Mouse (Mus musculus): ENCODE measurements at regions not wholly inside any gene's neighbourhood (a gene's known extent, or its start where the extent isn't known, plus 50 kb on each side); places are given as distances from the start of the nearest gene placed in this dataset.

DNA sequence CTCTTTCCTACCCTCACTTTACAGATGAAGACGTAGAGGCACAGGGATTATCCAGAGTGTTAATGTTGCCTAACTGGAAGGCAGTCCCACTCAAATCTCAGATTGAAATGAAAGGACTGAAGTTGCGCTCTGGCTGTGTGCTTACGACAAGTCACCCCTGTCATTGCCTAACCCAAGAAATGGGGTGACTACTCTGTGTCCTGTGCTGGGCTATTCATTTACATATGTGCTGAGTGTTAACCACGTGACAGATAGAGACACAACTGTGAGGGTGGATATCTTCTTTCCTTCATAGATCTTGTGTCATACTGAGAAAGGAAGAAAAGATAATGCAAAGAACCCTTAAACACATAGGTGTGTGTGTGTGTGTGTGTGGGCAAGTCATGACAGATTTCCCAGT lies 120.7 kb upstream of the Zc3h12c start:
- Histone ChIP-seq H3K36me3 (ENCODE audit: control insufficient read depth, insufficient read depth) (no peaks in the 10 kb centered on the region), H3K4me3 (replicated peaks; ENCODE audit: low read length) (no peak overlapping the region), H3K27me3 (replicated peaks; ENCODE audit: control insufficient read depth, insufficient read depth, low read length) (no peaks in the 10 kb centered on the region; the same call in 1 of the 2 replicates), H3K4me1 (replicated peaks; ENCODE audit: control insufficient read depth, insufficient read depth, low read length) (peaks cover 3% of the 10 kb centered on the region), H3K4me2 (ENCODE audit: low read length) (no peak overlapping the region), H3K9ac (replicated peaks; ENCODE audit: low read depth, low read length) (no peak overlapping the region), H3K9me3 (ENCODE audit: control insufficient read depth, low read length) (no peaks in the 10 kb centered on the region), H3K27ac (ENCODE audit: low read length) (no peak overlapping the region)
- 76% methylated on average over 4 of the region's 4 CpGs for WGBS
- no peak for ATAC-seq

DNA sequence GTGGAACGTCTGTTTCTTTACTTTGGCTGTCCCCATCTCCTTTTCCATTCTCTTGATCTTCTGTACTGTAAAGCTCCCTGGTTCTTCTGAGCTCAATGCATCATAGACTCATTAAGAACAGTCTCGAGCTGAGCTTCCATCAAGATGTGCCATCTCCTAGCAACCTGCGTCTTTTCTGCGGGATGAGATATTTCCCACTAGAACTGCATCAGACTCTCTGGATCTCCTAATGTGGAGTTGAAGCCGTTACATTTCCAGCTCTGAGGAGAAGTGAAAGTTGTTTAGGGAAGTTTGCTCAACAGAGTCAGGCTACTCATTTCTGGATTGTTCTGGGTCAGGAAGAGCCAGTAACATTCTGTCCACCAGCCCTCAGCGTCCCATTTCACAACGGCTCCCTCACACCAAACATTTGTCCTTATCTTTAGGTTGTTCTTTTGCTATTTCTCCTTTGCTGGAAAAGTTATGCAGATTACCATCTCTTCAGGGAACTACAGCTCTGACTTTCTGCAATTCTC lies 119.4 kb upstream of the Zc3h12c start:
- no peak for ATAC-seq
- no peak overlapping the region for H3K4me2 ChIP-seq (ENCODE audit: low read length)
- H3K36me3 ChIP-seq (ENCODE audit: control insufficient read depth, insufficient read depth): no peaks in the 10 kb centered on the region
- no peaks in the 10 kb centered on the region; the same call in 1 of the 2 replicates for H3K27me3 ChIP-seq (replicated peaks; ENCODE audit: control insufficient read depth, insufficient read depth, low read length)
- peaks cover 6% of the 10 kb centered on the region for H3K4me1 ChIP-seq (replicated peaks; ENCODE audit: control insufficient read depth, insufficient read depth, low read length)
- no peak overlapping the region for H3K4me3 ChIP-seq (replicated peaks; ENCODE audit: low read length)
- H3K9ac ChIP-seq (replicated peaks; ENCODE audit: low read depth, low read length): no peak overlapping the region
- WGBS: 73% methylated on average over 7 of the region's 7 CpGs
- no peak overlapping the region for H3K27ac ChIP-seq (ENCODE audit: low read length)
- H3K9me3 ChIP-seq (ENCODE audit: control insufficient read depth, low read length): no peaks in the 10 kb centered on the region

DNA sequence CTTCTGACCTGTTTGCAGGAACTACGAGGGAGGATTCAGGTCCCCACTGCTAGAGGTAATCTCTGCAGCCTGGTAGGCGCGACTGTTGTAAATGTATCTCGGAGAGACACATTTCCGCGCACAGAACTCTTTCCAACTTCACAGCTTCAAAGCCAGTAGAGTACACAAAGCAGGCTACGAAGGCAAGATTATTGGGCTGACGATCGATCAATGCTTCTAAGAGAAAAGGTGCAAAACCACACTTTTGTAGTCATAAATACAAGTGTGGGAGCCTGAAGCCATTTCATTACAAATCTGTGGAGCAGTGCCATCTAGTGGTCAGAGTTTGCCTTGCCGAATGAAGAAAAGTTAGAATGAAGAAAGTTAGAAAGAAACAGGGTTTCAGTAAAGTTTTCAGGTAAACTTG lies 118.9 kb upstream of the Zc3h12c start:
- peak overlapping the region; percentile 37; the same call in 1 of the 2 replicates for H3K9ac ChIP-seq (replicated peaks; ENCODE audit: low read depth, low read length)
- H3K4me3 ChIP-seq (replicated peaks; ENCODE audit: low read length): peak overlapping the region; percentile 38
- H3K9me3 ChIP-seq (ENCODE audit: control insufficient read depth, low read length): no peaks in the 10 kb centered on the region
- H3K4me2 ChIP-seq (ENCODE audit: low read length): peak overlapping the region; percentile 67
- no peak overlapping the region for H3K27ac ChIP-seq (ENCODE audit: low read length)
- peaks cover 6% of the 10 kb centered on the region for H3K4me1 ChIP-seq (replicated peaks; ENCODE audit: control insufficient read depth, insufficient read depth, low read length)
- WGBS: 6% methylated on average over 10 of the region's 10 CpGs
- H3K36me3 ChIP-seq (ENCODE audit: control insufficient read depth, insufficient read depth): no peaks in the 10 kb centered on the region
- ATAC-seq: no peak; the same call in 1 of the 2 replicates
- no peaks in the 10 kb centered on the region; the same call in 1 of the 2 replicates for H3K27me3 ChIP-seq (replicated peaks; ENCODE audit: control insufficient read depth, insufficient read depth, low read length)

DNA sequence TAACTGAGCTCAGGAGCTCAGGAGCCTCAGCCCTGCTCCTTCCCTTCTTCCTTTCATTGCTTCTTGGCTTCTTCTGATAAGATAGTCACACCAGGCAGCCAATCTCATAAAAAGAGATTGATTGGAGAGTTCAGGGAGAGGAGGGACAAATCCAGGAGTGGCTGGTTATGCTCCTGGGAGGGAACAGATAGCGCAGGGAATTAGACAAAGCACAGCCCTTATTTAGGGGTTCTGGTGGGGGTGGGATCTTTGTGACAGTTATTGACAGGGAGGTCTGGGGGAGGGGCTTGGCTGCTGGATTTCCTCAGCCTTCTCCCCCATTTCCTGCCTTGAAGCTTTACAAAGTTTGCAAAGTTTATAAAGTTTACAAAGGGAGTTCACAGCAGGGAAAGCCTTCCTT lies 117.7 kb upstream of the Zc3h12c start:
- no peaks in the 10 kb centered on the region; the same call in 1 of the 2 replicates for H3K27me3 ChIP-seq (replicated peaks; ENCODE audit: control insufficient read depth, insufficient read depth, low read length)
- 25% methylated on average over 1 of the region's 1 CpGs for WGBS
- no peak overlapping the region; the same call in 1 of the 2 replicates for H3K9ac ChIP-seq (replicated peaks; ENCODE audit: low read depth, low read length)
- no peak overlapping the region for H3K4me2 ChIP-seq (ENCODE audit: low read length)
- H3K9me3 ChIP-seq (ENCODE audit: control insufficient read depth, low read length): no peaks in the 10 kb centered on the region
- H3K36me3 ChIP-seq (ENCODE audit: control insufficient read depth, insufficient read depth): no peaks in the 10 kb centered on the region
- no peak overlapping the region for H3K27ac ChIP-seq (ENCODE audit: low read length)
- no peak overlapping the region for H3K4me3 ChIP-seq (replicated peaks; ENCODE audit: low read length)
- peak; percentile 43; the same call in 1 of the 2 replicates for ATAC-seq
- peaks cover 7% of the 10 kb centered on the region for H3K4me1 ChIP-seq (replicated peaks; ENCODE audit: control insufficient read depth, insufficient read depth, low read length)

DNA sequence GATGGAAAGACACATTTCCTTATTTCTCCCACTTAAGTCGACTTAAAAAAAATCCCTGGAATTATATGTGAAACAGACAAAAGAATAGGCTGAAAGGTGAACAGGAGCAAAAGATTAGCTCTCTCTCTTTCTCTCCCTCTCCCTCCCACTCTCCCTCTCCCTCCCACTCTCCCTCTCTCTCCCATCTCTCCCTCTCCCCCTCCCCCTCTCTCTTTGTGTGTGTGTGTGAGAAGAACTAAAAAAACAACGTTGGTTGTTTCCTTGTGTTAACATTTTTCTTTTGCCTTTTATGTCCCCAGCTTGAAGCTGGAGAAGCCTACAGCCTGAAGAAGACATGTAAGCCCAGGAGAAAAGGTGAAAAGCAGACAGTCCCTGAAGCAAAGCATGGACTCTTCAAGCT lies 115.2 kb upstream of the Zc3h12c start:
- H3K4me2 ChIP-seq (ENCODE audit: low read length): no peak overlapping the region
- no peak for ATAC-seq
- H3K4me1 ChIP-seq (replicated peaks; ENCODE audit: control insufficient read depth, insufficient read depth, low read length): peaks cover 18% of the 10 kb centered on the region
- H3K4me3 ChIP-seq (replicated peaks; ENCODE audit: low read length): no peak overlapping the region
- no peaks in the 10 kb centered on the region for H3K9me3 ChIP-seq (ENCODE audit: control insufficient read depth, low read length)
- no peaks in the 10 kb centered on the region for H3K36me3 ChIP-seq (ENCODE audit: control insufficient read depth, insufficient read depth)
- H3K9ac ChIP-seq (replicated peaks; ENCODE audit: low read depth, low read length): no peak overlapping the region
- no peak overlapping the region for H3K27ac ChIP-seq (ENCODE audit: low read length)
- 9% methylated on average over 2 of the region's 2 CpGs for WGBS
- H3K27me3 ChIP-seq (replicated peaks; ENCODE audit: control insufficient read depth, insufficient read depth, low read length): no peaks in the 10 kb centered on the region

DNA sequence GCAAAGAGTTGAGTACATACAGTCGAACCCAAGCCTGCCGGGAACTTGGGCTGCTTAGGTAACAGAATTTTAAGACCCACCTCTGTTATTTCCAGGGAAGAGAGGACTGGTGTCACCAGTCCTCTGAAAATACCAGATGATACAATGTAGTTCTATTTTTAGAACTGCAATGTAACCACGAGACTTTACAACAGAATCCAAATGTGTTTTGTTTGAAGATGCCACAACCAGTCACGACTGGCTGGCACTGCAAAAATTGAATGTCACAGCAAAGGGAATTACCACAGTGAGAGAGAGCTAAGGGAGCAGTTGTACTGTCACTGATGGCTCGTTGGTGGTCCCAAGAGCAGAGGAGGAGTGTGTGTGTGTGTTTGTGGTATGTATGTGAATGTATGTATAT lies 112.6 kb upstream of the Zc3h12c start:
- Histone ChIP-seq H3K4me3 (replicated peaks; ENCODE audit: low read length) (no peak overlapping the region), H3K36me3 (ENCODE audit: control insufficient read depth, insufficient read depth) (no peaks in the 10 kb centered on the region), H3K9me3 (ENCODE audit: control insufficient read depth, low read length) (no peaks in the 10 kb centered on the region), H3K9ac (replicated peaks; ENCODE audit: low read depth, low read length) (no peak overlapping the region), H3K4me1 (replicated peaks; ENCODE audit: control insufficient read depth, insufficient read depth, low read length) (peaks cover 26% of the 10 kb centered on the region), H3K27ac (ENCODE audit: low read length) (no peak overlapping the region), H3K4me2 (ENCODE audit: low read length) (no peak overlapping the region), H3K27me3 (replicated peaks; ENCODE audit: control insufficient read depth, insufficient read depth, low read length) (no peaks in the 10 kb centered on the region)
- 54% methylated on average over 5 of the region's 5 CpGs for WGBS
- ATAC-seq: no peak

DNA sequence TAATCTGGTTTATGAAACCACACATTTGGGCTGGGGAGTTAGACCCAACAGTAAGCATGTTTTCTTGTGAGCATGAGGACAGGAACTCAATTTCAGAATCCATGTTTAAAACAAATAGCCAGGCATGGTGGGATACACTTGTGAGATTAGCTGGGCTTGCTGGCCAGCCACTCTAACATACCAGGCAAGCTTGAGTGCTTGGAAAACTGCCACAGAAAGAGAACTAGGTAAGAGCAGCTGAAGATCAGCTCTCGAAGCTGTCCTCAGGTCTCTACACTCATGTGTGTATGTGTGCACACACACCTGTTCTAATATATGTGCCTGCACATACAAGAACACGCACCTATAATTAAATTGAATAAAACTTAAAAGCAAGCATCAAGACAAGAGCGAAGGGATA lies 112.2 kb upstream of the Zc3h12c start:
- WGBS: 91% methylated on average over 3 of the region's 3 CpGs

DNA sequence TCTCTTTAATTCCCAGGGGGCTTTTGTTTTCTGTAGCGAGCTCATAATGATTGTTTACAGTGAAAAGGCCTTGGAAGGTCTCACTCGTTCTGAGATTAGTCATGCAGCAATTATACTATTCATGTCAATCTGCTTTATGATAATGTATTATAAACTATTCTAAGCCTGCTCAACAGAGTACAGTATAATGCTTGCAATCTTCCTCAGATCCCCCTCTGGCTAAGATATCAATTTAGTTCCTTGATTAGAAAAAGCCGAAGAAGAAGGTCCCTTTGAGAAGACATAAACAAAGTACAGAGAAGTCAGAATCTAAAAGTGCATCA lies 110.3 kb upstream of the Zc3h12c start:
- Histone ChIP-seq H3K27ac (ENCODE audit: low read length) (peak overlapping the region; percentile 85), H3K27me3 (replicated peaks; ENCODE audit: control insufficient read depth, insufficient read depth, low read length) (no peaks in the 10 kb centered on the region), H3K9me3 (ENCODE audit: control insufficient read depth, low read length) (no peaks in the 10 kb centered on the region), H3K4me3 (replicated peaks; ENCODE audit: low read length) (no peak overlapping the region), H3K4me1 (replicated peaks; ENCODE audit: control insufficient read depth, insufficient read depth, low read length) (peaks cover 25% of the 10 kb centered on the region), H3K36me3 (ENCODE audit: control insufficient read depth, insufficient read depth) (no peaks in the 10 kb centered on the region), H3K9ac (replicated peaks; ENCODE audit: low read depth, low read length) (no peak overlapping the region), H3K4me2 (ENCODE audit: low read length) (peak overlapping the region; percentile 22; the same call in 1 of the 2 replicates)
- WGBS: 6% methylated on average over 3 of the region's 3 CpGs
- peak; percentile 68 for ATAC-seq

More for the DNA sequence above, 112.2 kb upstream of the Zc3h12c start:
- no peaks in the 10 kb centered on the region for H3K36me3 ChIP-seq (ENCODE audit: control insufficient read depth, insufficient read depth)
- ATAC-seq: no peak
- H3K9me3 ChIP-seq (ENCODE audit: control insufficient read depth, low read length): no peaks in the 10 kb centered on the region
- H3K27ac ChIP-seq (ENCODE audit: low read length): no peak overlapping the region
- no peaks in the 10 kb centered on the region for H3K27me3 ChIP-seq (replicated peaks; ENCODE audit: control insufficient read depth, insufficient read depth, low read length)
- no peak overlapping the region for H3K4me2 ChIP-seq (ENCODE audit: low read length)
- H3K9ac ChIP-seq (replicated peaks; ENCODE audit: low read depth, low read length): no peak overlapping the region
- no peak overlapping the region for H3K4me3 ChIP-seq (replicated peaks; ENCODE audit: low read length)
- H3K4me1 ChIP-seq (replicated peaks; ENCODE audit: control insufficient read depth, insufficient read depth, low read length): peaks cover 26% of the 10 kb centered on the region

DNA sequence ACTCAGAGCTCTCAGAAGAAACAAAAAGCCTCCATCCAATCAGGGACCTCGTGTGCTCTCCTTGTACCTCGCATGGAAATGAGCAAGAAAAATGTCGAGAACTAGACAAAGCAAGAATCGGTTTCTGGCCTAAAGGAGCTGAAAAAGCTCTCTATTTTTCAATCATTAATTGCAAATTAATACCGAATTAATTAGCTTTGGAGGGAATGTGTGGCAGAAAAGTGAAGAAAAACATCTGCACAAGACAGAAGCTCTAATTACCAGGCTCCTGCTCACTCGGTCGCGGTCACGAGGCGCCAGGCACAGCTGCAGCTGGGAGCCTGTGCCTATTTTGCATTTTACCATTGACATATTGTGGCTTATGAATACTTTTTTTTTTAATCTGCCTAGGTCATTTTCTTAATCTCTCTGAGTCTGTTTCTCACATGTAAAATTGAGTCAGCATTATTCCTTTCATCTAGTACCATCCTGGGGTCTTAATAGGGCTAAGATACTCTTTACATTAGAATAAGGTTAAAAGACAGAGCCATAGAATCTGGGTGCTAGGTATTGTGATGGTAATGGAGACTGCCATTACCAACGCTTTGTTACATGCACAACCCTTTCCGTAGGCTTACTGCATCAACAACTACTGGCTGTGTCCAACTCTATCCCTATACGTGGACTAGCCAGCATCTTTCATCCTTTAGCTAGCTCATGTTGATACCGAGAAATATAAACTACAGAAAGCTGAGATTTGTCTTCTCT lies 109.8 kb upstream of the Zc3h12c start:
- H3K4me3 ChIP-seq (replicated peaks; ENCODE audit: low read length): no peak overlapping the region
- no peaks in the 10 kb centered on the region for H3K36me3 ChIP-seq (ENCODE audit: control insufficient read depth, insufficient read depth)
- H3K4me1 ChIP-seq (replicated peaks; ENCODE audit: control insufficient read depth, insufficient read depth, low read length): peaks cover 23% of the 10 kb centered on the region
- H3K9ac ChIP-seq (replicated peaks; ENCODE audit: low read depth, low read length): no peak overlapping the region
- peak; percentile 89 for ATAC-seq
- 3% methylated on average over 14 of the region's 14 CpGs for WGBS
- peak overlapping the region; percentile 85 for H3K27ac ChIP-seq (ENCODE audit: low read length)
- no peaks in the 10 kb centered on the region for H3K9me3 ChIP-seq (ENCODE audit: control insufficient read depth, low read length)
- peak overlapping the region; percentile 22; the same call in 1 of the 2 replicates for H3K4me2 ChIP-seq (ENCODE audit: low read length)
- H3K27me3 ChIP-seq (replicated peaks; ENCODE audit: control insufficient read depth, insufficient read depth, low read length): no peaks in the 10 kb centered on the region
